Mouse (Mus musculus) lung, postnatal 10 days (tissue): ENCODE measurements around the gene Rnase10.
"Not testable (repeated sequence)": the region's sequence is repeated elsewhere in the genome, so short reads cannot be mapped to it uniquely, and the experiment has no call there.

Source experiments
- DNase-seq: peaks from one replicate; pipeline ENCODE4 v3.0.0; 2021

Gene Rnase10

GRCm38 (mm10) chr14:51014724-51015123, 7.2 kb downstream of the Rnase10 start:
- DNase-seq = not testable (repeated sequence)

GRCm38 (mm10) chr14:51015780-51016179, 8.2 kb downstream of the Rnase10 start:
- no peak for DNase-seq

- peak; percentile 71 for DNase-seq
Observed at GRCm38 (mm10) chr14:51017256-51017655, 9.7 kb downstream of the Rnase10 start.

GRCm38 (mm10) chr14:51023457-51023856, 15.9 kb downstream of the Rnase10 start:
- DNase-seq = no peak

GRCm38 (mm10) chr14:51024820-51025219, 17.3 kb downstream of the Rnase10 start:
- DNase-seq = no peak

GRCm38 (mm10) chr14:51026391-51027133, 19.0 kb downstream of the Rnase10 start:
- peak; percentile 78 for DNase-seq

- no peak for DNase-seq
Observed at GRCm38 (mm10) chr14:51027387-51028155, 20.0 kb downstream of the Rnase10 start.

GRCm38 (mm10) chr14:51035206-51035605, 27.7 kb downstream of the Rnase10 start:
- no peak for DNase-seq

- DNase-seq = no peak
Observed at GRCm38 (mm10) chr14:51036214-51036613, 28.7 kb downstream of the Rnase10 start.

GRCm38 (mm10) chr14:51041769-51042168, 34.2 kb downstream of the Rnase10 start, which contains the start of gene Rnase9:
Gene Rnase9 (minus strand): TSS chr14:51041869.
- DNase-seq = no peak

GRCm38 (mm10) chr14:51047846-51048245, 40.3 kb downstream of the Rnase10 start:
- peak; percentile 16 for DNase-seq

GRCm38 (mm10) chr14:51050063-51050462, 42.5 kb downstream of the Rnase10 start, which contains the start of gene Rnase11:
Gene Rnase11 (minus strand): TSS chr14:51050163.
- DNase-seq = no peak

- DNase-seq = peak; percentile 28
Observed at GRCm38 (mm10) chr14:51051941-51052340, 44.4 kb downstream of the Rnase10 start.

GRCm38 (mm10) chr14:51053176-51053575, 45.6 kb downstream of the Rnase10 start:
- DNase-seq = no peak

- DNase-seq = no peak
Observed at GRCm38 (mm10) chr14:51054243-51055237, 47.0 kb downstream of the Rnase10 start.

GRCm38 (mm10) chr14:51057401-51057831, 49.9 kb downstream of the Rnase10 start, which contains the start of gene Rnase12:
Gene Rnase12 (minus strand): TSS chr14:51057661.
- DNase-seq = no peak
